Mouse (Mus musculus) kidney, embryonic 14.5 days (tissue): ENCODE results near the gene Olfr287. TPM values are rescaled to one million over a fixed set of nuclear protein-coding genes. Genes with fewer than 3 reads are reported as not detected.

Source experiments
- ATAC-seq: fragments of 200-750 bp; cut with Nextera tagmentation; 2 replicates; pipeline ENCODE4 v1.8.0; 2017; ENCODE audit warnings: moderate number of reproducible peaks, mild to moderate bottlenecking, moderate TSS enrichment, moderate library complexity; ENCODE audit not compliant: low FRiP score, low TSS enrichment
- H3K27ac ChIP-seq: fragments of 300-500 bp; sonication (generic); 2 replicates; pipeline ENCODE4 v1.5.1; 2014; ENCODE audit warnings: low read depth, mild to moderate bottlenecking, low read length, moderate library complexity, mixed read lengths
- H3K27me3 ChIP-seq: fragments of 300-500 bp; sonication (generic); 2 replicates; pipeline ENCODE4 v1.6.1; 2014; ENCODE audit warnings: mild to moderate bottlenecking, low read length; ENCODE audit not compliant: control insufficient read depth, insufficient read depth
- H3K36me3 ChIP-seq: fragments of 300-500 bp; sonication (generic); 2 replicates; pipeline ENCODE4 v1.6.1; 2014; ENCODE audit warnings: low read length, mixed read lengths; ENCODE audit not compliant: control insufficient read depth, insufficient read depth
- H3K4me1 ChIP-seq: fragments of 300-500 bp; sonication (generic); 2 replicates; pipeline ENCODE4 v1.6.1; 2014; ENCODE audit warnings: low read length, mixed read lengths; ENCODE audit not compliant: control insufficient read depth, insufficient read depth
- H3K4me2 ChIP-seq: fragments of 300-500 bp; sonication (generic); replicated peaks from 2 replicates; pipeline ENCODE4 v1.6.1; 2014; ENCODE audit warnings: low read depth, mild to moderate bottlenecking, low read length
- H3K4me3 ChIP-seq: fragments of 300-500 bp; sonication (generic); 2 replicates; pipeline ENCODE4 v1.5.1; 2014; ENCODE audit warnings: mild to moderate bottlenecking, low read length
- H3K9ac ChIP-seq: fragments of 300-500 bp; sonication (generic); 2 replicates; pipeline ENCODE4 v1.6.1; 2014; ENCODE audit warnings: low read depth, mild to moderate bottlenecking, low read length, moderate library complexity
- H3K9me3 ChIP-seq: fragments of 300-500 bp; sonication (generic); 2 replicates; pipeline ENCODE4 v1.6.1; 2016; ENCODE audit warnings: low read length; ENCODE audit not compliant: control insufficient read depth
- WGBS: fragments of 180-500 bp; shearing (Covaris S2); extraction: QIAGEN DNeasy Blood & Tissue Kit; methylation state at CpG from one replicate; pipeline ENCODE4 v1.1.7; 2014; 5-methylcytosine and 5-hydroxymethylcytosine counted together
- polyA plus RNA-seq: library from polyadenylated mRNA; unstranded; fragments of >200 nt; fragmentation: Nextera tagmentation; extraction: Ambion mirVana; gene quantifications from 2 replicates; pipeline ENCODE4 v1.2.1, GENCODE M21; 2014

The Olfr287 gene
- polyA plus RNA-seq, result not detected in 2 replicates

DNA sequence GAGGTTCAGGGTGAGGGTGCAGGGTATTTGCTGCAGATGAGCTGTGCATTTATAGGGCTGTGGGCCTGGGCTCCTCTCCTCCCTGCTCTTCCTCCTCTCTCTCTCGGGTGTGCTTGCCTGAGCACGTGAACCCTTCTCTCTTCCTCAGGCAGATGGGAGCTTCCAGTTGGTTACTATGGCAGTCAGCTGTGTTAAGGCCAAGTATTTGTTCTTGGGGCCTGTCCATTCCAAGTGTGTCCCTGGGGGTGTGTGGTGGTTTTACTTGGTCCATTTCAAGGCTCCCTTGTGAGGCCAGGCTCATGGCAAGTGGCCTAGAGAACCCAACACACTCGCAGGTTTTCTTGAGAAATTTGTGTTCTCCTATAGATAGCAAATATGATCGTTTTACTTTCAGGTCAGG lies at the start of gene Olfr287, which contains the start of gene Gm44579:
Olfr287 (minus strand) TSS at position 180 of the 400 bp plus-strand sequence.
Gm44579 (minus strand) TSS at position 101 of the 400 bp plus-strand sequence.
- Histone ChIP-seq H3K9me3 (no peaks in the 10 kb centered on the region), H3K36me3 (no peaks in the 10 kb centered on the region), H3K4me3 (no peak within 1 kb of the TSS), H3K27me3 (no peaks in the 10 kb centered on the region), H3K4me1 (no peaks in the 10 kb centered on the region), H3K4me2 (no peak within 1 kb of the TSS), H3K27ac (no peak within 1 kb of the TSS), H3K9ac (no peak within 1 kb of the TSS)
- 70% methylated on average over 4 of the region's 4 CpGs for WGBS
- no peak for ATAC-seq

DNA sequence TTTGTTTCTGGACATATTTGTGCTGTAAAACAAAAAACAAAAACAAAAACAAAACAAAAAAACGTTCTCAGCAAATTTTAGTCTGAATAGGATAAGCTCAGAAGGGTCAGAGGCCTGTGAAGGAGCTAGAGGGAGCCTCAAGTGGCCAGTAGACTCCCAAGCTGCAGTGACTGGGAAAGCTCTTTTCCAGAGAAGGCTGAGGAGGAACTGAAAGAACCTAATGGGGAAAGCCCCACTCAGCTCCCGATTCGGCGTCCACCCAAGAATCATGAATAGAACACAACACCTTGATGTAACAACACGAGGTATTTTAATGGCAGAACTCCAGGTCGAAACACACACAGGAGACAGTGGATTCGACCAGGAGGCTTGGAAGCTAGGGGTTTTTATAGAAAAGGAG lies 36.9 kb upstream of the Olfr287 start:
- Histone ChIP-seq H3K9ac (no peak overlapping the region), H3K4me3 (no peak overlapping the region), H3K27me3 (no peaks in the 10 kb centered on the region), H3K36me3 (no peaks in the 10 kb centered on the region), H3K27ac (no peak overlapping the region), H3K9me3 (no peaks in the 10 kb centered on the region), H3K4me1 (no peaks in the 10 kb centered on the region), H3K4me2 (no peak overlapping the region)
- no peak for ATAC-seq
- 89% methylated on average over 7 of the region's 7 CpGs for WGBS

DNA sequence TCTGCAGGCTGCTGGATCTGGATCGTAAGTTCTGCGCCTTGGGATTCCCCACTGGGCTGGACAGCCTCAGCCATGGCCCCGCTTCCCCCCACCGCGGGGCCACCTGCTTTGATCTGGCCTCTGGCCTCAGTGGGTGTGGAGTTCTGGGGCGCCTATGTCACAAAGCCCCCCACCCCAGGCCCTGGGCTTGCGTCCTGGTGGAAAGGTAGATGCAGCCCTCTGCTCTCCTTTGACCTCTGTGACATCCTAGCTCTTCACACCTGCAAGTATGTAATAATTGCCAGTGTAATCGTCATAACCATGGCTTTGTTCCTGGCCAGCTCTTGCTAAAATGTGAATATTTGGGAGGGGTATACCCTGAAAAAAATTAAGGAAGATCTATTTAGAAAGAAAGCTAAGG lies 36.3 kb upstream of the Olfr287 start, which contains the start of gene H1fnt:
H1fnt (minus strand) TSS at position 101 of the 400 bp plus-strand sequence.
- no peak for ATAC-seq
- Histone ChIP-seq H3K9me3 (no peaks in the 10 kb centered on the region), H3K27me3 (no peaks in the 10 kb centered on the region), H3K4me1 (no peaks in the 10 kb centered on the region), H3K36me3 (no peaks in the 10 kb centered on the region), H3K4me2 (no peak within 1 kb of the TSS), H3K9ac (no peak within 1 kb of the TSS), H3K4me3 (no peak within 1 kb of the TSS), H3K27ac (no peak within 1 kb of the TSS)
- WGBS, result 89% methylated on average over 8 of the region's 8 CpGs

DNA sequence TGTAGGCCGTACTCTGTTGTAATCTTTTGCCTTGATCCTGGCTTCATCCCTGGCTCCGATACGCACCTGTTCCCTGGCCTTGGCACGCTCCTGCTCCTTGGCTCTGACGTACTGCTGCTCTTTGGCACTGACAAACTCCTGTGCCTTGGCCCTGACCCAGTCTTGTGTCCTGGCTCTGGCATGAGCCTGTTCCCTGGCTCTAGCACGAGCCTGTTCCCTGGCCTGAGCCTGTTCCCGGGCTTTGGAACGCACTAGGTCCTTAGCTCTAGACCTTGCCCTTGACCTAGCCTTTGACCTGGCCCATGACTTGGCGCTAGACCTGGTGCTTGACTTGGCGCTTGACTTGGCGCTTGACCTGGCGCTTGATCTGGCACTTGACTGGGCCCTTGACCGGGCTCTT lies 35.4 kb upstream of the Olfr287 start:
- H3K27ac ChIP-seq, result no peak overlapping the region
- no peak for ATAC-seq
- H3K4me3 ChIP-seq, result no peak overlapping the region
- H3K4me2 ChIP-seq, result no peak overlapping the region
- H3K9me3 ChIP-seq, result no peaks in the 10 kb centered on the region
- no peaks in the 10 kb centered on the region for H3K27me3 ChIP-seq
- H3K9ac ChIP-seq, result no peak overlapping the region
- 95% methylated on average over 13 of the region's 13 CpGs for WGBS
- H3K36me3 ChIP-seq, result no peaks in the 10 kb centered on the region
- no peaks in the 10 kb centered on the region for H3K4me1 ChIP-seq

DNA sequence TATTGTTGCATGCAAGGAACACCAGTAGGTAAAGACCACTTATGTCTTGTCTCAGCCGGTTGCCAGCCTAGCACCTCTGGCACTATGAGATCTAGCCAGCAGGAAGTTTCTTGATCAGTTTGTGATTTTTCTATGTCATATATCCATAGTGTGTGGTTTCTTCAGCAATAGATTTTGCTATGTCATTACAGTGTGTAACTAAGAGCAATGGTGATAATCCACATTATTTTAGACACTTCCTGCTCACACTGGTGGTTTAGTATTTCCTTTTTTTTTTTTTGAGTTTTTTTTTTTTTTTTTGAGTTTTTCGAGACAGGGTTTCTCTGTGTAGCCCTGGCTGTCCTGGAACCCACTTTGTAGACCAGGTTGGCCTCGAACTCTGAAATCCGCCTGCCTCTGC lies 14.6 kb upstream of the Olfr287 start:
- whole genome bisulfite sequencing, result 93% methylated on average over 4 of the region's 4 CpGs

DNA sequence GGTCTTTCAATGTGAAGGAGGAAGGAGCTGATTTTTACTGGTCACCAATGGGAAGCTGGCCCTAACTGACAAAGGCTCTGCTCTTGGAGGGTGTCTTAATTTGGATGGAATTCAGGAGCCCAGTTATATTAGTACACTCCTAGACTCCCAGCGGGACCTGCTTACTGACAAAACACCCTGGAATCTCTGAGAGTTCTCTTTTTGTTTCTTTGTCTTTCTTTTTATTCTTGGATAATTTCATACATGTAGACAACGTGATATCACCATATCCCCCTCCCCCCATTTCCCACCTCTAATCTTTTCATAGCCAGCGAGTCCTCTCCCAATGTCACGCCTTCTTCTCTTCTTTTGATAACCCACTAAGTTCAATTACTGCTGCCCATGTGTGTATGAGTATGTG lies 13.5 kb upstream of the Olfr287 start, which contains the start of gene Olfr286:
Olfr286 (minus strand) TSS at position 101 of the 400 bp plus-strand sequence.
- ATAC-seq, result no peak
- no peaks in the 10 kb centered on the region for H3K36me3 ChIP-seq
- 87% methylated on average over 4 of the region's 4 CpGs for WGBS
- no peak within 1 kb of the TSS for H3K4me2 ChIP-seq
- no peaks in the 10 kb centered on the region for H3K27me3 ChIP-seq
- H3K4me3 ChIP-seq, result no peak within 1 kb of the TSS
- H3K9me3 ChIP-seq, result no peaks in the 10 kb centered on the region
- no peak within 1 kb of the TSS for H3K27ac ChIP-seq
- H3K4me1 ChIP-seq, result no peaks in the 10 kb centered on the region
- H3K9ac ChIP-seq, result no peak within 1 kb of the TSS

More for the DNA sequence above, 14.6 kb upstream of the Olfr287 start:
- Histone ChIP-seq H3K27ac (no peak overlapping the region), H3K4me1 (no peaks in the 10 kb centered on the region), H3K4me2 (no peak overlapping the region), H3K27me3 (no peaks in the 10 kb centered on the region), H3K4me3 (no peak overlapping the region), H3K9ac (no peak overlapping the region), H3K36me3 (no peaks in the 10 kb centered on the region), H3K9me3 (no peaks in the 10 kb centered on the region)
- no peak for ATAC-seq

DNA sequence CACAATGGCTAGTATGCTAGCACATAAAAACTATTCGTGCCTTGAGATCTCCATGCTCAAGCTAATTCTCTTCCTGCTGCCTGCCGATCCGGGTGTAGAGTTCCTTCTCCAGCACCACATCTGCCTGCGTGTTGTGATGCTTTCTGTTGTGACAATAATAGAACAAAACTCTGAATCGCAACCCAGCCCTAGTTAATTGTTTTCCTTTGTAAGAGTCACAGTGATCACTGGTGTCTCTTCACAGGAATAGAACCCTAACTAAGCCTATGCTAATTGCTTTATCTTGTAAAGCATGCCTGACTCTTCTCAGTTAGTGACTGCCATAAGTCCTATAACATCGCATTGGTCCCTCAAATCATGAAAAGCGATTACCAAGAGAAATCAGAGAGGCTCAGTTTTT lies 5.2 kb upstream of the Olfr287 start:
- no peaks in the 10 kb centered on the region for H3K9me3 ChIP-seq
- no peak for ATAC-seq
- WGBS, result 76% methylated on average over 7 of the region's 7 CpGs
- no peaks in the 10 kb centered on the region for H3K36me3 ChIP-seq
- no peaks in the 10 kb centered on the region for H3K4me1 ChIP-seq
- no peak overlapping the region for H3K27ac ChIP-seq
- H3K4me2 ChIP-seq, result no peak overlapping the region
- H3K27me3 ChIP-seq, result no peaks in the 10 kb centered on the region
- H3K4me3 ChIP-seq, result no peak overlapping the region
- no peak overlapping the region for H3K9ac ChIP-seq

DNA sequence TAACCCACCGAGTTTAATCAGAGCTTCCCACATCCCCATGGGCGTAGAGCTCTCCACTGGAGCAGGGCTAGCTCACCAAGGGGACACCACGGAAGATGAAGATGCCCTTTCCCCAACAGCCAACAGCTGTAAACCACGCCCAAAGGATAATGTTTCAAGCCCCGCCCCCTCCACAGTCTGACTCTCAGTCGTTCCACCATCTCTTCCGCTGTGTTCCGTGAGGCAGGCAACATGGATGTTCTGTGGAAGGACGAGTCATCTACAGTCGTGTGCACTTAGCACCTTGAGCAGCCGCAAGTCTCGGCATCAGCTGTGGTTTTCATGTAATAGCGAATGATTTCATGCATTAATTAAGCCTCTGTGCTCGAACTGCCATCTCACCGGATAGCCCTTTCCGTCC lies 4.8 kb upstream of the Olfr287 start:
- no peak overlapping the region for H3K9ac ChIP-seq

DNA sequence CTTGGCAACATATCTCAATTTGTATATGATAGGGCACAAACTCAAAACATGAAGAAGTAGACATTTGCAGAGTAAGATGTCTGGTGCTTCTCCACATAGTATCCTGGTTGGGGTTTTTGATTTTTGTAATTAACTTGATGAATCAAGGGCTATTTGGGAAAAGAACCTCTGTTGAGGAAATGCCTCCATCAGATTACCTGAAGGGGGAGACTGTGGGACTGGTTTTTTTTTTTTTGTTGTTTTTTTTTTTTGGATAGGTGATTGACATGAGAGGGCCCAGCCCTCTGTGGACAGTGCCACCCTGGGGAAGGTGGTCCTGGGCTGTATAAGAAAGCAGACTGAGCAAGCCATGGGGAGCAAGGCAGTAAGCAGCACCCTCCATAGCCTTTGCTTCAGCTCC lies 1.5 kb upstream of the Olfr287 start:
- H3K4me1 ChIP-seq, result no peaks in the 10 kb centered on the region
- no peak overlapping the region for H3K4me2 ChIP-seq
- no peak for ATAC-seq
- H3K9me3 ChIP-seq, result no peaks in the 10 kb centered on the region
- H3K27ac ChIP-seq, result no peak overlapping the region
- H3K27me3 ChIP-seq, result no peaks in the 10 kb centered on the region
- H3K9ac ChIP-seq, result no peak overlapping the region
- no peak overlapping the region for H3K4me3 ChIP-seq
- H3K36me3 ChIP-seq, result no peaks in the 10 kb centered on the region

More for the DNA sequence above, 4.8 kb upstream of the Olfr287 start:
- H3K9me3 ChIP-seq, result no peaks in the 10 kb centered on the region
- no peaks in the 10 kb centered on the region for H3K36me3 ChIP-seq
- H3K27ac ChIP-seq, result no peak overlapping the region
- H3K4me2 ChIP-seq, result no peak overlapping the region
- 51% methylated on average over 16 of the region's 16 CpGs for WGBS
- no peak for ATAC-seq
- no peaks in the 10 kb centered on the region for H3K27me3 ChIP-seq
- H3K4me3 ChIP-seq, result no peak overlapping the region
- no peaks in the 10 kb centered on the region for H3K4me1 ChIP-seq
